Mouse (Mus musculus) neural tube, embryonic 12.5 days (tissue): ENCODE data around the gene Cfap45. TPM values are rescaled to one million over a fixed set of nuclear protein-coding genes. Genes with fewer than 3 reads are reported as not detected.

Experiments
- ATAC-seq: fragments of 200-750 bp; cut with Nextera tagmentation; 2 replicates; pipeline ENCODE4 v1.8.0; 2017; ENCODE audit warnings: low read depth, mild to moderate bottlenecking, moderate TSS enrichment, moderate library complexity; ENCODE audit not compliant: low FRiP score
- H3K27ac ChIP-seq: fragments of 300-500 bp; sonication (generic); 2 replicates; pipeline ENCODE4 v1.5.1; 2016
- H3K27me3 ChIP-seq: fragments of 300-500 bp; sonication (generic); replicated peaks from 2 replicates; pipeline ENCODE4 v1.6.1; 2016; ENCODE audit warnings: mild to moderate bottlenecking
- H3K36me3 ChIP-seq: fragments of 300-500 bp; sonication (generic); 2 replicates; pipeline ENCODE4 v1.6.1; 2016; ENCODE audit warnings: mild to moderate bottlenecking
- H3K4me1 ChIP-seq: fragments of 300-500 bp; sonication (generic); 2 replicates; pipeline ENCODE4 v1.6.1; 2016
- H3K4me2 ChIP-seq: fragments of 300-500 bp; sonication (generic); replicated peaks from 2 replicates; pipeline ENCODE4 v1.6.1; 2016; ENCODE audit warnings: mild to moderate bottlenecking
- H3K4me3 ChIP-seq: fragments of 300-500 bp; sonication (generic); 2 replicates; pipeline ENCODE4 v1.5.1; 2016
- H3K9ac ChIP-seq: fragments of 300-500 bp; sonication (generic); 2 replicates; pipeline ENCODE4 v1.6.1; 2016; ENCODE audit warnings: mild to moderate bottlenecking
- H3K9me3 ChIP-seq: fragments of 300-500 bp; sonication (generic); 2 replicates; pipeline ENCODE4 v1.6.1; 2016; ENCODE audit warnings: mild to moderate bottlenecking
- WGBS: fragments of 180-500 bp; shearing (Covaris S2); methylation state at CpG from one replicate; pipeline ENCODE4 v1.1.7; 2016; 5-methylcytosine and 5-hydroxymethylcytosine counted together
- polyA plus RNA-seq: library from polyadenylated mRNA; unstranded; fragments of >200 nt; fragmentation: Nextera tagmentation; extraction: Ambion mirVana; gene quantifications from 2 replicates; pipeline ENCODE4 v1.2.1, GENCODE M21; 2016

Cfap45 gene
- polyA plus RNA-seq, 1 experiment from 2014 or later: 2.5 TPM

GRCm38 (mm10) chr1:172509983-172510382, 10.6 kb upstream of the Cfap45 start:
- Histone ChIP-seq H3K9me3 (no peaks in the 10 kb centered on the region), H3K27ac (no peak overlapping the region), H3K4me3 (no peak overlapping the region), H3K36me3 (0 out of 2 replicates have a peak, but pooled peaks cover 2% of the 10 kb centered on the region), H3K9ac (no peak overlapping the region), H3K27me3 (no peaks in the 10 kb centered on the region), H3K4me1 (0 out of 2 replicates have a peak, but pooled peaks cover 5% of the 10 kb centered on the region), H3K4me2 (no peak overlapping the region; the same call in 1 of the 2 replicates)
- ATAC-seq: no peak
- WGBS: 42% methylated on average over 8 of the region's 8 CpGs

DNA sequence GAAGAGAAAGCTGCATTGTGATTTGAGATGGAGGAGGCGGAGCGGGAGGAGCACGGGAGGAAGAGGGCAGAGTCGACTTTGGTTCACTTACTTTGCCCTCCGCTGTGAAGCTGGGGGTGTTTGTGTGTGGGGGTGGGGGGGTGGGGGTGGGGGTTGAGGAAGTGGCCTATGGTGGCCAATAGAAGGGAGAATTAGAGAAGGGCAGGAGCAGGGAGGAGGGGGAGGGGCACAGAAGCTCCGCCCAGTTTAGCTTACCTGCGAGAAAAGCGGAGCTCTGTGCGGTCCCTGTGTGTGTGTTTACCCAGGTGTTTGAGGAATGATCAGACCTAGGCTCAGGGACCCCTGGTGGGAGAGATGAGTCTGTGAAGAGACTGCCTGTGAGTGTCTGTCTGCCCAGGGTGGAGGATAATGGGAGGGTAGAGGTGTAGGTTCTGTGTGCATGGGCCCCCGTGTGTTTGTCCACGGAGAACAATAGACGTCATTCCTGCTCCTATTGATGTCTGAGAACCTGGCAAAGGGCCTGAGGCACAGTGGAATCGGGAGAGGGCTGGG, 10.1 kb upstream of the Cfap45 start:
- H3K36me3 ChIP-seq: 0 out of 2 replicates have a peak, but pooled peaks cover 2% of the 10 kb centered on the region
- H3K4me3 ChIP-seq: no peak overlapping the region
- H3K27ac ChIP-seq: no peak overlapping the region
- no peaks in the 10 kb centered on the region for H3K9me3 ChIP-seq
- H3K4me2 ChIP-seq: no peak overlapping the region; the same call in 1 of the 2 replicates
- no peak; the same call in 1 of the 2 replicates for ATAC-seq
- 23% methylated on average over 13 of the region's 13 CpGs for WGBS
- no peaks in the 10 kb centered on the region for H3K27me3 ChIP-seq
- no peak overlapping the region for H3K9ac ChIP-seq
- H3K4me1 ChIP-seq: 0 out of 2 replicates have a peak, but pooled peaks cover 3% of the 10 kb centered on the region

DNA sequence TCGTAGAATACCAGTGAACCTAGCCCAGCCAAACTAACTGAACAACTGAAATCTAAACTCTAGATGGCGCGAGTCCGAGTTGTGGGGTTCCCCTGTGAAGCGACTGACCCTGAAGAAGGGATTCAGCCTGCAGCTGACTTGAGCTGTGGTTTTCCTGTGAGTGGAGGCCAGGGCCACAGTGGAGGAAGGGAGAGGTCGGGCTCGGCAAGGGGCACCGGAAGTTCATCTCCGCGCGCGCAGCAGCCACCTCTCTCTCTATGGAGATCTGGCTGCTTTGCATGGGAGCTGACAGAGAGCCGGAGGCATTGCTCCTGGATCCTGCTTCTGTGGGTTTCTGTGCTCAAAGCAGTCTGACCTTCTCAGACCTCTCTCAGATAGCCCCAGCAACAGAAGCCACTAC, 7.6 kb upstream of the Cfap45 start:
- H3K27ac ChIP-seq: no peak overlapping the region
- 0 out of 2 replicates have a peak, but pooled peaks cover 3% of the 10 kb centered on the region for H3K4me1 ChIP-seq
- no peak overlapping the region for H3K9ac ChIP-seq
- no peaks in the 10 kb centered on the region for H3K36me3 ChIP-seq
- no peak for ATAC-seq
- H3K9me3 ChIP-seq: peaks cover 5% of the 10 kb centered on the region; the same call in 1 of the 2 replicates
- H3K27me3 ChIP-seq: no peaks in the 10 kb centered on the region
- H3K4me3 ChIP-seq: no peak overlapping the region
- WGBS: 30% methylated on average over 13 of the region's 13 CpGs
- H3K4me2 ChIP-seq: peak overlapping the region; percentile 36; the same call in 1 of the 2 replicates

DNA sequence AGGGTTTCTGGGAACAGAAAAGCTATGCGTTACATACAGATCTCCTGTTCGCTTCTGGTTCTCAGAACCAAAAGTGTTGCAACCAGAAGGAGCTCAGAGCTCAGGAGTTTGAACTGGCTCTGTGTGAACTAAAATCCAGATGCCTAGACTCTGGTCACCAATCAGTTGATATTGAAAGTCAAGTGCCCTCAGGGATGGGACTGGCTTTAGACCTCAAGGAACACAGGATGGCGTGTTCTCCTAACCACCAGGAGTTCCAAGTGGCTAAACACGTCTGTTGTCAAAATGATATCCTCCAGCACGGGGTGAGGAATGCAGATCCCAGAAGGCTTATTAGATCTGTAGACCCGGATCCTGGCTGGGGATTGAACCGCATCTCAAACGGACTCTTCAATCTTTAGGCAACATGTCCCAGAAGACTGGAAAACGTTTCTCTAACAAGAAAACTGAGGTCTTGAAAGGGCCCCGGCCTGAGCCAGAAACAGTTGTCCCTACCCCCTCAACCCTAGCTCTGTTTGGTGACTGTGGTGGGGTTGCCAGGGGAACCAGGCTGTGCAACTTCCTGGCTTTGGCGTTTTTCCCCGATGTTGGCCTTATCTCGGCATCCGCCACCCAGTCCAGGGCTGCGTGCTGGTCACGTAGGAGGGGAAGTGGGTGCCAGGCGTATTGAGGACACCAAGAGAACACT, 6.9 kb upstream of the Cfap45 start:
- Histone ChIP-seq H3K27ac (no peak overlapping the region), H3K4me1 (0 out of 2 replicates have a peak, but pooled peaks cover 3% of the 10 kb centered on the region), H3K4me2 (no peak overlapping the region), H3K4me3 (no peak overlapping the region), H3K9ac (no peak overlapping the region), H3K36me3 (no peaks in the 10 kb centered on the region), H3K27me3 (no peaks in the 10 kb centered on the region), H3K9me3 (peaks cover 5% of the 10 kb centered on the region; the same call in 1 of the 2 replicates)
- ATAC-seq: no peak
- 81% methylated on average over 17 of the region's 17 CpGs for WGBS

DNA sequence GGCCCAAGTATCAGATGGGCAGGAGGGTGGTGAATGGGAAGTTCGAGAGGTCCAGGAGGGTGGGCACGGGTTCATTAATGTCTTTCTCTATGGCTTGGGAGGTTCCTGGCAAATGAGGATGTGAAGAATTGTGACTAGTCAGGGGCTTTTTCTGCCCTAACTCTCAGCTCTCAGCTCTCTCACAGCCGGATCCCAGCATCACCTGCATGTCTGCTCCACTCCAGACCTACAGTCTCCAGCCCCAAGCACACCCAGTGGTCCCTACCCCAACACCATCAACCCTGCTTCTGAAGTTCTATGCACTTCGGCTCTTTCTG, 6.4 kb upstream of the Cfap45 start:
- 75% methylated on average over 4 of the region's 4 CpGs for WGBS
- Histone ChIP-seq H3K9me3 (peaks cover 5% of the 10 kb centered on the region; the same call in 1 of the 2 replicates), H3K27ac (no peak overlapping the region), H3K9ac (no peak overlapping the region), H3K27me3 (no peaks in the 10 kb centered on the region), H3K36me3 (no peaks in the 10 kb centered on the region), H3K4me1 (0 out of 2 replicates have a peak, but pooled peaks cover 3% of the 10 kb centered on the region), H3K4me3 (no peak overlapping the region), H3K4me2 (no peak overlapping the region)
- ATAC-seq: no peak

DNA sequence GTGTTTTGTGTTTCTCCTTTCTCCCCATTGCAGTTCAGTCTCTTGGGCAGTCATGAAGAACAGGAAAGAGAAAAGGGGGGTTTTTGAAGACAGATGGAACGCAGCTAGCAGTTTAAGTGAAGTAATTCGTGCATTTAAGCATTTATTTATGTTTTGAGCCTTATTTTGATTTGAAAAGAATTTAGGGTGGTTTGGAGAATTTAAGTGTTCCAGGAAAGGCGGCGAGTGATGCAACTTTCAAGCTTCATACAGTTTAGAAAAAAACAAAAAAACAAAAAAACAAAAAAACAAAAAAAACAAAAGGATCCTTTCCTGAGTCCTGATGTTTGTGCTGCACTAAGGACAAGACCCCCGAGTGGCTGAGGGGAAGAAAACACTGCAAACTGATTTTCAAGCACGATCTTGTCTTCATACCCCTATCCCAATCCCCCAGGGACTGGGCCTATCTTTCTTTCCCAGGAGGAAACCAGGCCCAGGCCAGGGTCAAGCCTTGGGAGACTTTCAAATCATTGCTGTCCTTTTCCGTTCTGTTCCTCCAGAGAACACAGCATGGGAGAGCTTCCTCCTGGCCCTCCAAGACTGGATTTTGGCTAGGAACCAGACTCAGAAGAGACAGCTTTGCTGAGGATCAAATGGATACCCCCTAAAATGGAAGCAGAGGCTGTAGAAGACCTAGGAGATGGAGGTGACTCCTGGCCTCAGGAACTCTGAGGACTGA, 5.9 kb upstream of the Cfap45 start:
- no peak overlapping the region for H3K4me2 ChIP-seq
- H3K4me3 ChIP-seq: no peak overlapping the region
- H3K27me3 ChIP-seq: no peaks in the 10 kb centered on the region
- peaks cover 5% of the 10 kb centered on the region; the same call in 1 of the 2 replicates for H3K9me3 ChIP-seq
- H3K9ac ChIP-seq: no peak overlapping the region
- WGBS: 84% methylated on average over 7 of the region's 7 CpGs
- 0 out of 2 replicates have a peak, but pooled peaks cover 3% of the 10 kb centered on the region for H3K4me1 ChIP-seq
- no peaks in the 10 kb centered on the region for H3K36me3 ChIP-seq
- ATAC-seq: no peak
- H3K27ac ChIP-seq: no peak overlapping the region

DNA sequence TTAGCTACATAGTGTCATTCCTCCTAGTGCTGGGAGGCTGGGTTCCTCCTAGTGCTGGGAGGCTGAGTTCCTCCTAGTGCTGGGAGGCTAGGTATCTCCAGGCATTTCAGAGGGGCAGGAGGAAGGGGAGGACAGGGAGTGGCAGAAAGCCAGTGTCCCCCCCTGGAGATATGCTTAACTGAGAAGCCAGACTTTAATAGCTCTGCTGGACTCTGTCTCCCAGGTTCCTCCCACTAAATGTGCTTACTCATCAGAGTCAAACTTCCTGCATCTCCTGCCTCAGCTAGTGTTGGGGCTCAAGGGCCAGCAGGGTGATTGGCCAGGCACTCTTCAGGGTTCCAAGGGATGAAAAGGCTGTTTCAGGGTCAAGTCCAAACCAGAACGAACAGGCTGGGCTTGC, 5.2 kb upstream of the Cfap45 start:
- Histone ChIP-seq H3K9me3 (peaks cover 5% of the 10 kb centered on the region; the same call in 1 of the 2 replicates), H3K36me3 (no peaks in the 10 kb centered on the region), H3K4me2 (no peak overlapping the region), H3K27ac (no peak overlapping the region), H3K27me3 (no peaks in the 10 kb centered on the region), H3K4me3 (no peak overlapping the region), H3K4me1 (0 out of 2 replicates have a peak, but pooled peaks cover 3% of the 10 kb centered on the region), H3K9ac (no peak overlapping the region)
- WGBS: 57% methylated on average over 1 of the region's 1 CpGs
- ATAC-seq: no peak

DNA sequence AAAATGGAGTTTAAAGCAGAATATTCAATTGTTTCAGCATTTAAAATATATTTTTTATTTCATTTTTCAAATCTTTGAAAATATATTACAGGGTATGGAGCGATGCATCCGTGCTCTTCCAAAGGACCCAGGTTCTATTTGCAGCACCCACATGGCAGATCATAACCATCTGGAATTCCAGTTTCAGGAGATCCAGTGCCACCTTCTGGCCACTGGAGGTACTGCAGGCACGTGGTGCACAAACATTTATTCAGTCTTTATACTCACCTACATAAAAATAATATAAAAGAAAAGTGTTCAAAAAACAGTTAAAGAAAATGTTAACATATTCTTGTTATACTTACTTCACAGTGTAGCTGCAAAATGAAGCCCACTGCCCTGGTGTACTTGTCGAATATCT, 2.6 kb upstream of the Cfap45 start:
- Histone ChIP-seq H3K36me3 (no peaks in the 10 kb centered on the region), H3K9me3 (peaks cover 5% of the 10 kb centered on the region; the same call in 1 of the 2 replicates), H3K9ac (no peak overlapping the region), H3K4me3 (no peak overlapping the region), H3K4me1 (peaks cover 15% of the 10 kb centered on the region), H3K27me3 (no peaks in the 10 kb centered on the region), H3K4me2 (no peak overlapping the region), H3K27ac (no peak overlapping the region)
- 76% methylated on average over 4 of the region's 4 CpGs for WGBS
- no peak for ATAC-seq

DNA sequence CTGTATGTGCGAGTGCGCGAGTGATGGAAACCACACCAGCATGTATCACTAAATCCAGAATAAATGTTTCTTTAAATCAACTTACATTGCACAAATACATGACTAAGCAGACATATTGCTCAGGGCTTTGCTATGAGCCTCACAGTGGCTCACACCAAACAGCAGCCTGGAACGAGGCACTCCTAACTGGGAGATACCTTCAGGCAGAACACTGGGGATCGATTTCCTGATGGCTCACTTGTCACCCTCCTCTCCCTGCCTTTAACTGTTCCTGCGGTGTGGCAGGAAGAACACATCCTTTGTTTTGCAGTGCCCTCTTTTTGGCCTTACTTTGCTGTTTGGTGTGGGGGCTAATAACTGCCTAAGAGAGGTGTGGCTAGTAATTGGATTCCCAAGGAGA, 957 bp upstream of the Cfap45 start:
- ATAC-seq: no peak
- no peak overlapping the region for H3K4me2 ChIP-seq
- H3K4me3 ChIP-seq: no peak overlapping the region
- peaks cover 12% of the 10 kb centered on the region for H3K4me1 ChIP-seq
- H3K9ac ChIP-seq: no peak overlapping the region
- peaks cover 5% of the 10 kb centered on the region; the same call in 1 of the 2 replicates for H3K9me3 ChIP-seq
- no peaks in the 10 kb centered on the region for H3K36me3 ChIP-seq
- H3K27ac ChIP-seq: no peak overlapping the region
- H3K27me3 ChIP-seq: no peaks in the 10 kb centered on the region
- 71% methylated on average over 6 of the region's 6 CpGs for WGBS

GRCm38 (mm10) chr1:172522524-172522923, 1.9 kb downstream of the Cfap45 start:
- no peak overlapping the region for H3K4me3 ChIP-seq
- peaks cover 1% of the 10 kb centered on the region; the same call in 1 of the 2 replicates for H3K9me3 ChIP-seq
- no peaks in the 10 kb centered on the region for H3K27me3 ChIP-seq
- no peak overlapping the region for H3K27ac ChIP-seq
- 73% methylated on average over 7 of the region's 7 CpGs for WGBS
- no peak for ATAC-seq
- H3K4me2 ChIP-seq: no peak overlapping the region
- peaks cover 15% of the 10 kb centered on the region for H3K4me1 ChIP-seq
- H3K9ac ChIP-seq: no peak overlapping the region
- H3K36me3 ChIP-seq: no peaks in the 10 kb centered on the region

DNA sequence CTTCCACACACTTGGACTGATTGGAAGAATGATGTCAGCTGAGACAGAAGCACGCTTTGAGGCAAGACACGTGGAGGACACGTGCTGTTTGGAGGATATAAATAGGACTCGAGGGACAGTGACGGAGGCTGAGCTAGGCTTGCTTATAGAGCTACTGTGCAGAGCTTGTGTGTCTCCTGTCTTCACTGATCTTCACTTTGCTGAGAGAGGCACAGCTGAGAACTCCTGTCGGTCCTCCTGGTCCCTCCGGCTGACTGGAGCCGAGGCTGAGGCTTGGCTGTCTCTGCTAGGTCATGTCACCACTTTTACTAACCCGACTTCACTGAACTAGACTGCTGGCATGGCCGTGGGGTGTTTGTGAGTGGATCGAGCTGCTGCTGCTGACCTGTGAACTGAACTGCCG, 3.1 kb downstream of the Cfap45 start:
- Histone ChIP-seq H3K27ac (no peak overlapping the region), H3K36me3 (no peaks in the 10 kb centered on the region), H3K9me3 (no peaks in the 10 kb centered on the region), H3K4me3 (no peak overlapping the region), H3K27me3 (no peaks in the 10 kb centered on the region), H3K9ac (no peak overlapping the region), H3K4me1 (peaks cover 15% of the 10 kb centered on the region), H3K4me2 (no peak overlapping the region)
- no peak for ATAC-seq
- WGBS: 69% methylated on average over 12 of the region's 12 CpGs

DNA sequence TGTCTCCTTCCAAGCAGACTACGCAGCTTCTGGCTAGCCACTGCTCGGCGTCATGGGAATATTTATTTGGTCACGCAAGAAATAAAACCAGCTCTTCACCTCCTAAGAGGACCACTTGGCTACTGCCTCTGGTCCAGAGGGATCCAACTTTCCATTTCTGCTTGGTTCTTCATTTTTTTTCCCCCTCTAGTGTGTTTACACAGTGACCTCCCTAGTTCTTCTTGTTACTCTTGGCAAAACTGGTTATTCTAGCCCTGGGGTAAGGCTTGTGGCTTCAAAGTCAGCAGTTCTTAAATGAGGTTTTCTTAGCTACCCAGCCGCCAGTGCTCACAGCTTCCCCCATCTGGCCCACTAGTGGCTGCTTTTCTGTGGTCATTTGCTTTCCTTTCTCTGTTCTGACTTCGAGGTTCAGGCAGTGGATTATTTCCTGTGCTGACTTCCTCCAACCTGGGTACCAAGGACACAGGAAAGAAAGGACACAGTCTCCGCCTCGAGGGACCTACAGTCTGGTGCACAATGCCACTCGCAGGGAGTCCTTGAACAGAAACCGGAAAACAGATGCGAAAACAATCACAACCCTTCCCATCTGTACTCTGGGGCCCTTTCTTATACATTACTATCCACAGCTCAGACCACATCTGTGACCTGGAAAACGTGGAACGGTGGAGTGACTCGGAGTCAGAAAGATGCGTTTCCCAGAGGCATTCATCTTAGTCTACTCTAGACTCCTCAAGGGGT, 4.6 kb downstream of the Cfap45 start:
- no peak for ATAC-seq
- Histone ChIP-seq H3K9me3 (no peaks in the 10 kb centered on the region), H3K4me3 (no peak overlapping the region), H3K27ac (no peak overlapping the region), H3K4me2 (no peak overlapping the region), H3K9ac (no peak overlapping the region), H3K36me3 (no peaks in the 10 kb centered on the region), H3K27me3 (no peaks in the 10 kb centered on the region), H3K4me1 (peaks cover 15% of the 10 kb centered on the region)
- 36% methylated on average over 15 of the region's 15 CpGs for WGBS
